Mouse (Mus musculus) layer of hippocampus, adult 9-10 months (tissue): ENCODE measurements at regions not wholly inside any gene's neighbourhood (a gene's known extent, or its start where the extent isn't known, plus 50 kb on each side); places are given as distances from the start of the nearest gene placed in this dataset.
"Not testable (repeated sequence)": the region's sequence is repeated elsewhere in the genome, so short reads cannot be mapped to it uniquely, and the experiment has no call there.

Experiments
- DNase-seq: peaks from one replicate; pipeline ENCODE4 v3.0.0; 2022; ENCODE audit warnings: low spot score

DNA sequence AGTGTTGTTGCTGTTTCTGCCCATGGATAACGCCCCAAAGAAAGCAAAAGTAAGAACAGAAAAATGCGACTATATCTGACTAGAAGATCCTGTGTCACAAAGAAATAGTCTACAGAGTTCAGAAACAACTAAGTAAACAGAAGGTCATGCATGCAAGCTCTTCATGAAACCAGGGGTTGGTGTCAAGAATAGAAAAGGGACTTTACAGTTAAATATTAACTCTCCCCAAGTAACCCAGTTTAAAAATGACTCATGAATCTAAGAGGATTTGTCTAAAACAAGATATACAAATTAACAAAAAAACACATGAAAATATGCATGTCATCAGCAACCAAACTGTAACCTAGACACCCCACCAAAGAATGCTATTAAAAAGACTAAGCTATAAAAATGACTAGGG is 381.4 kb upstream of the Ptger4 start:
- no peak for DNase-seq

DNA sequence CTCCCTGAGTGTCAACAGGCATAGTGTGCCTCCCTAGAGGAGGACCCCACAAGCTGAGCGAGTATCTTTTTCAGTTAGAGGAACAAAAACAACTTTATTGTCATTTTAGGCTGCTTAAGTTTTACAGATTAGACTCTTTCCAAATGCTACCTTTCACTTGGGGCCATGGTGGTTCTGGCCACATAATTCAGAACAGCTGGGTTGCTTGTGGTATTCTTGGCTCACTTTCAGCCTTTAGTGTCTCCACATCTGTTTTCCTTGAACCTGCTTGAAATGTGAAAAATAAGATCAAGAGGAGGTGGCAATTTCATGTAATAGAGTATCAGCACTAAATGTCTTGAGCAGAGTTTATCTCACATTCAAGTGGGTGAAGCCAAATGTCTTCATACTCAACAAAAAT is 402.7 kb upstream of the Ptger4 start:
- no peak for DNase-seq

DNA sequence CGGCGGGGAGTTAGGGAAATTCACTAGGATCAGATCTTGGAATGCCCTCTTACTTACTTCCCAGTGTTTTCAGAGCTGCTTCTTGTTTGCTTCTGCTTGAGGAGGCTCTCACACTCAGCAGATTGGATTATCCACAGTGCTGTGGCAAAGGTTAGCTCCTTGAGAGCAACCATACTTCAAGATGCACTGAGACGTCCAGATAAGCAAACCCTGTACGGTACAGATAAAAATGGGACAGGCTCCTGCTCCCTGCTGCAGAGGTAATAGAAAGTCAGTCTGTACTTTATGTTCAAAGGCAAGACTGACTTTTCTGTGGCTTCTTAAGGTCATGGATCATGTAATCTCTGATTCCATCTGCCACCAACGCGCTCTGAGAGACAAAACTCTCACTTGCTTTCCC is 414.8 kb upstream of the Ptger4 start:
- no peak for DNase-seq

GRCm38 (mm10) chr15:5660819-5661218 is 416.8 kb upstream of the Ptger4 start:
- no peak for DNase-seq

- DNase-seq: no peak
Observed at GRCm38 (mm10) chr15:5671781-5672180, 427.8 kb upstream of the Ptger4 start.

DNA sequence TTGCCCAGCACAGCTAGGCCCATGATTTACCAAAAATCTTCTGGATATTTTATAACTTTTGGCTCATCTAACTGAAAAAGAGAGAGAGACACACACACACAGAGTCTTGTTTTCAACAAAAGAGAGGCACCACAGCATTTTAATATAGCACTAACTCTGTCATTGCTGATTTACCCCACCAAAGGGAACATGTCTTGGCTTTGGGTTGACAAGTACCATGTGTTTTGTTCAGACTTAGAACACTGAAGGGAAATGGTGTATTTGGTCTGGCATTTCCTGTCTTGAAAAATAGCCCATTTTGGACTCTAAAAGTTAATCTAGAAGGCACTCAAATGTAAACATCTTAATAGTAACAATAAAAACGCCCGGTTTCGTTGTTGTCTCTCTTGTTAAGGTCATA is 432.7 kb upstream of the Ptger4 start:
- DNase-seq: no peak

DNA sequence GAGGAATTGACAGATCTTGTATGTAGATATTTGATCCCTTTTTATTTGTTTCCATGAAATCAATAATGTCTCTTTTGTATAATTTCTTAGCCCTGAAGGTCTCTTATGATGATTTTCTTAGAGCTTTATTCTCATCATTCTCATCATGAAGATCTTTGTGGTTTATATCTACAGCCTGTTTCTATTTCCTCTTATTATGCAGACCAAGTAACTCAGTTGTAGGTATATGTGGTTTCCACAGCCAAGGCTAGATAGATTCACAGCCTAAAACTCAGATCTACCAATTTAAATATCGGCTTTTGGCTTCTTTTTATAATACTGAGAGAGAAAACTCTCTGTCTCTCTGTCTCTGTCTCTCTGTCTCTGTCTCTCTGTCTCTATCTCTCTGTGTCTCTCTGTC is 449.8 kb upstream of the Ptger4 start:
- no peak for DNase-seq

DNA sequence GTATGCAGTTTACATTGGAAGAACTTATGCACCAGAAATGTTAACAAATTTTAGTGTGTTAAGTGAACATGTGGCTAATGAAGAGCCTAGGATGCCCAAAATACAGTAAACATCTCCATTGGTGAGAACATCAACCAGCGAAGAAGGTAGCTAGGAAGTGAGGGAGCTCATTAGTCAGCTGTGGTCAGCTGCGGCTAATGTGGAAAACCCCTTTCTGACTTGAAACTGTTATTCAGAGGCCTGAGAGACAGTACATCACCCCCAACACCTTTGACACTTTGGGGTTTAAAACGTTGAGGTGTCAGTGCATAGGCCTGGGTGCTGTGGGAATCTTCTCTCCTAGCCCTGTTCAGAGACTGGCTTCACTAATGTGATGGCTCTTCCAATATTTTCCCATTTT is 451.0 kb upstream of the Ptger4 start:
- DNase-seq: no peak

DNA sequence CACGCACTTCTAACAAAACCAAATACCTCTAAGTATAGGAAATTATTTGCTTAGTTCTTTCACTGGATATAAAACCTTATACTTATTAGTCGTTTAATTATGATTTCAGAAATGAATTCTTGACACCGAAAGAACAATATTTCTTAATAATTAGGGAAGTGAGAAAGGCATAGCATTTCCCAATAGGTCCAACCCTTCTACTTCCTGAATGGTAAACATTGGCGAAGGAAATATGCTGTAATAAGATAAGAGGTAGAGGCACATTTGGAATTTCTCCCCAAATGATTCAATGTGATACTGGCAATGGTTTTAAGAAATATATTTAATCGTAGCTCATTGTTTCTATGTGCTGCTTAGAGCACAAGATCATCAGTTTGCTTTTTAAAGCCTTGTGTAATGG is 464.5 kb upstream of the Ptger4 start:
- DNase-seq: no peak

DNA sequence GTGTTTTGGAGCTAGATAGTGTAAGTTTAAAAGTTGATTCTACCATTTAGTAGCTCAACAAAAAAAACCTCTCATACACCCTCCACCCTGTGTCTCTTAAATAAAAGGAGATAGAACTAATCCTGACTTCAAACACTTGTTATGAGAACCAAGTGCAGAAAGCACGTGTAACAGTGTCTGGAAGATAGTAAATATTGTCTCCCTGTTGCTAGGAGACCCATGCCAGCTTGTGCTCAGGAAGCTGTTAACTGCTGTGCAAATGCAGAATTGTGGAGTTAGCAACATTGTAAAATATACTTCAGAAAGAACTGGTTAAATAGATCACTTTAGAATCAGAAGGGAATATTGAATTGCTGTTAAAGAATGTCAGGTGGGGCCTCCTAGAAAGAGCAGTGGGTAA is 496.7 kb upstream of the Ptger4 start:
- no peak for DNase-seq

DNA sequence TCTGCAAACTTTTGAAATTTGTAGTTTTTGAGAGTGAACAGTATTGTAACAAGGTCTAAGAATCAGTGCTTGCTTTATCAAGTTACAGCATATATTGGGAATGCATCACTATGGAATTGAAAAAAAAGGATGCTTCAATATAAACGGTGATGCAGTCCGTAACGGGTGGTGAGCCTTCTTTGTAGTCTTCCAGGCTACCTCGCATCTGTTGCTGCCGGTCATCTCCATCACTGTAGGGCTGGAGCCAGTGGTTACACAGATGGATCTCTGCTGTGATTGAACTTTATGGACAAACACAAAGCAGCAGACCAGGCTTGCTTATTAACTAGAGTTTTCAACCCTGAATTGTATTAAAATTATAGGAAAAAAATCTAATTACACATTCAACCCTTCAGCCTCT is 499.9 kb upstream of the Ptger4 start:
- no peak for DNase-seq

GRCm38 (mm10) chr15:5758690-5759089 is 514.7 kb upstream of the Ptger4 start:
- no peak for DNase-seq

GRCm38 (mm10) chr15:5762216-5762615 is 518.2 kb upstream of the Ptger4 start:
- no peak for DNase-seq

- no peak for DNase-seq
Observed at GRCm38 (mm10) chr15:5777074-5777473, 522.5 kb upstream of the Dab2 start.

- DNase-seq: no peak
Observed at GRCm38 (mm10) chr15:5799917-5800316, 499.7 kb upstream of the Dab2 start.

DNA sequence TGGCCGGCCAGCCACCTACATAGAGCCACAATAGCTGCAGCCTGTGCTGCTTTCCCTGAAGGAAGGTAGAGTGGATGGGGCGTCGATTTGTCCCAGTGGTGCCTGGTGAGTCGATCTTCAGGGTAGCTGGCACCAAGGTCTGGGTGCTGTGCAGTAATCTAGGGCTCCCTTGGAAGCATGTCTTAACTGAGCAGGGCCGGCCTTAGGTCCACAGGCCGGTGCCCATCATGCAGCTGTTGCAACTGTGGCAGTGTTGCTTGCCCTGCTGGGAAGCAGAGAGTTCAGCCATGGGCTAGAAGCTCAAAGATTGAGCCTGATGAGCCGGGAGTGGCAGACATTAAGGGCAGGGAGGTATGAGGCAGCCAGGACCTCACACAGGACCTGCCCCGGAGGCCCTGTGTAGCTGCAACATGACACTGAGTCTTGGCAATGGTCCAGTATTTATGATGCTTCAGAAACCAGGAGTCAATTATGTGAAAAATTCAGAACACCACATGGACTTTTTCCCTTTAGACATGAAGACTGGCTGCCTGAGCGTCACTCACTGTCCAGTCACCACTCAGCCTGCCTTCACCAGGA is 488.3 kb upstream of the Dab2 start:
- no peak for DNase-seq

- DNase-seq: no peak
Observed at GRCm38 (mm10) chr15:5811958-5812357, 487.6 kb upstream of the Dab2 start.

GRCm38 (mm10) chr15:5817901-5818576 is 481.5 kb upstream of the Dab2 start:
- DNase-seq: no peak

GRCm38 (mm10) chr15:5839963-5840362 is 459.6 kb upstream of the Dab2 start:
- no peak for DNase-seq

- not testable (repeated sequence) for DNase-seq
Observed at GRCm38 (mm10) chr15:5841369-5842149, 458.0 kb upstream of the Dab2 start.

GRCm38 (mm10) chr15:5846571-5846970 is 453.0 kb upstream of the Dab2 start:
- DNase-seq: no peak

GRCm38 (mm10) chr15:5847413-5848100 is 452.0 kb upstream of the Dab2 start:
- DNase-seq: no peak

GRCm38 (mm10) chr15:5852523-5852922 is 447.1 kb upstream of the Dab2 start:
- DNase-seq: no peak
